Mouse (Mus musculus) layer of hippocampus, adult 18-20 months (tissue): ENCODE results near the gene Irgq. TPM values are rescaled to one million over a fixed set of nuclear protein-coding genes. Genes with fewer than 3 reads are reported as not detected.
"Not testable (repeated sequence)": the region's sequence is repeated elsewhere in the genome, so short reads cannot be mapped to it uniquely, and the experiment has no call there.

Experiments used
- DNase-seq, 2 experiments: peaks; one replicate each; pipeline ENCODE4 v3.0.0; 2022; ENCODE audit warnings: low spot score in 2 of 2
- long read RNA-seq: library from polyadenylated mRNA; stranded (forward); transcript quantifications from one replicate; pipeline ENCODE4 v2.0.0, GENCODE M21; 2021
- total RNA-seq, 2 experiments: library from RNA; stranded (reverse); gene quantifications; 2 replicates each; pipeline ENCODE4 v1.2.3; 2021

Gene Irgq
- 10 to 100 TPM; 62.1 to 63.3 TPM for total RNA-seq
- long read RNA-seq, full-length matches to known transcripts = 40 of 63 reads
- long read RNA-seq, partial matches to known transcripts = 22 of 63 reads
- long read RNA-seq, other reads (novel, unspliced or antisense) = 1 of 63 reads

- DNase-seq = peak; percentile 99
Observed at GRCm38 (mm10) chr7:24530062-24530931, at the start of gene Irgq. TSS of gene Irgq (plus strand) at chr7:24530689.

DNA sequence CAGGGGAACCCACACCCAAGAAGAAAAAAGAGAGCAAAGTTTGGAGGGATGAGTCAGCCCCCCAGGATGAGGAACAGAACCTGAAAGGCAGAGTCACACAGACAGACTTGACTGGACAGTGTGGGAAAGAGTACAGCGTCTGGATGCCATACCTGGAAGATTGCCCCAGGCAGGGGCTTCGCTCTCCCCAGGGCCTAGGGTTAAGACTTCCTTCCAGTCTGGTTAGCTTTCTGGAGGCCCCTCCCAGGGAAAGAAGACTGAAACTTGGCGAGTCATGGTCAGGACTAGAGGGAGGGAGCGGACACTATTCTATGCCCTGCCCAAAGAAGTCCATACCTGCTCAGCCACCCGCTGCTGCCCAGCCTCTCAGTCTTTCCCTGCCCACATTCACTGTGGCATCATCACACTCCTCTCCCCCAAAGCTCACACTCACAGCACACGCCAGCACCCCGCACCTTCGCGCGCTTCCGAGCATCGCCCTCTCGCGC lies 49.5 kb upstream of the Irgq start:
- DNase-seq = no peak

- DNase-seq = peak; percentile 84 to 85
Observed at GRCm38 (mm10) chr7:24481474-24482207, 48.8 kb upstream of the Irgq start, which contains the start of gene Cadm4. TSS of gene Cadm4 (plus strand) at chr7:24482023.

GRCm38 (mm10) chr7:24482208-24483020 lies 48.1 kb upstream of the Irgq start:
- no peak for DNase-seq

DNA sequence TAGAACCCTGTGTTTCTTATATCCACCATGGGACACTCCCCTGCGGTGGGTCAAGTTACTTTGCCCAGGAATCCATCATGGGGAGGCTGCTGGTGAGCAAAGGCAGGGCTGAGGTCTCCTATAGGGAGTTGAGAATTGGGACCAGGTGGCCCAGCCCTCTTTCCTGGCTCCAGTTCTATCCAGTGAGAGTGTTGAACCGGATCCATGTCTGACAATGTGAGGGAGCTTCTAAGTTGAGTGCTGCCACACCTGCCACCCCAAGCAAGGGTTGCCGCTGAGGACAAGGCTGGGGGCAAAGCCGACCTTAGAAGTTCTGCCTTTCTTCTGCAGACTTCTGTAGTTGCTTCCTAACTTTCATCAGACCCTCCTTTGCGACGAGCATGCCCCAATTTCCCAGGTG lies 47.2 kb upstream of the Irgq start:
- not testable (repeated sequence) for DNase-seq

- no peak for DNase-seq
Observed at GRCm38 (mm10) chr7:24485481-24485880, 45.0 kb upstream of the Irgq start.

GRCm38 (mm10) chr7:24486654-24487130 lies 43.8 kb upstream of the Irgq start:
- no peak for DNase-seq

GRCm38 (mm10) chr7:24487403-24487802 lies 43.1 kb upstream of the Irgq start:
- no peak for DNase-seq

DNA sequence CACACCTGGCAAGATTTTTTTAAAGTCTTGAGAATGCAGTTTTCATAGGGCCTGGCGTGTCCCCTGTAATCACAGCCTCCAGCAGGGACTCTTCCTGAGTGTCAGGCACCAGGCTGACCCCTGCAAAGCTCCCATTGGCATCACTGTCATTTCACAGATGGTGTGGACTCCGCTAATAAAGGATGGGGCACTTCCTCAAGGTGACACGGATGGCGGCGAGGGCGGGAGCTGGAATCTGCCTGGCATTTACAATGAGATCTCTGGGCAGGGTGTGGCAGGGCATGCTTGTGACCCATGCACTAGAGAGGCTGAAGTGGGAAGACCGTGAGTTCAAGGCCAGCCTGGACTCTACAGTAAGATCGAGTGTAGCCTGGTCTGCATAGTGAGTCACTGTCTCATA lies 42.2 kb upstream of the Irgq start:
- no peak for DNase-seq

GRCm38 (mm10) chr7:24499856-24500577 lies 30.5 kb upstream of the Irgq start:
- no peak for DNase-seq

- DNase-seq = no peak
Observed at GRCm38 (mm10) chr7:24500929-24501328, 29.6 kb upstream of the Irgq start.

GRCm38 (mm10) chr7:24501492-24501891 lies 29.0 kb upstream of the Irgq start:
- DNase-seq = no peak

- DNase-seq = no peak
Observed at GRCm38 (mm10) chr7:24504004-24504403, 26.5 kb upstream of the Irgq start.

GRCm38 (mm10) chr7:24504868-24505267 lies 25.6 kb upstream of the Irgq start:
- DNase-seq = no peak

DNA sequence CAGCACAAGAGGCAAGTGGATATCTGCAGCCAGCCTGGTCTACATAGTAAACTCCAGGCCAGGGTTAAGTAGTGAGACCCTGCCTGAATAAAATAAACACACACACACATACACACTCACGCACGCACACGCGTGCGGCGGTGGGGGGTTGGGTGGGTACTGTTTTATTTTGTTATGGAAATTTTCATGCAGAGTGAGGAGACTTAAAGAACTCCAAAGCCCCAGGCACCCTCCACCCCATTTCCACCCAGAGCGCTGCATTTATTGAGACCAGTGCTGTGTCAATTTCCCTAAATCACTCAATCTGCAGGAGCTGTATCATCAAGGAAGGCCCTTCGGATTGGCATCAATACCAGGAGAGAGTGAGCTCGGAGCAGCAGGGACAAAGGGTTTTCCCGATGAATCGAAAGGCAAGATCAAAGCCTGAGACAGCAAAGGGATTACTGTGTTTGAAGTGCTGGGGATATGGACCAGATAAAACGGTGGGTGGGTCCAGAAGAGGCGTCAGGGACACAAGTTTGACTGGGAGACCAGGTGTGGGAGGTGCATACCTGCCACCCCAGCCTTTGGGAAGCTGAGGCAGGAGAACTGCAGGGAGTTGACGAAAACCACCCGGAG lies 24.9 kb upstream of the Irgq start:
- no peak for DNase-seq

DNA sequence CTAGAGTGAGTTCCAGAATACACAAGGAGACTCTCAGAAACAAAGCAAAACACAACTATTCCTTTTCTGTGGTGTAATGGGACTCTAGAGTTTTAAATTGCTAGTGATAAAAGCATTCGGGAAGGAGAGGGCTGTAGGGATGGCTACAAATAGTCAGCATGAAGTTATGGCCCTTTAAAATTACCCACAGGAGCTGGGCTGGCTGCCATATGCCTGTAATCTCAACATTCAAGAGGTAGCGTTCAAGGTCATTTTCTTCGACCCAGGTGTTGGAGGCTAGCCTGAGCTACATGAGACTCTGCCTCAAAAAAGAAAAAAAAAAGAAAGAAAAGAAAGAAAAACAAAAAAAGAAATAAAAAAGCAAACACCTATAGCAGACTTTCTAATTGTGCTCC lies 24.4 kb upstream of the Irgq start:
- no peak for DNase-seq

DNA sequence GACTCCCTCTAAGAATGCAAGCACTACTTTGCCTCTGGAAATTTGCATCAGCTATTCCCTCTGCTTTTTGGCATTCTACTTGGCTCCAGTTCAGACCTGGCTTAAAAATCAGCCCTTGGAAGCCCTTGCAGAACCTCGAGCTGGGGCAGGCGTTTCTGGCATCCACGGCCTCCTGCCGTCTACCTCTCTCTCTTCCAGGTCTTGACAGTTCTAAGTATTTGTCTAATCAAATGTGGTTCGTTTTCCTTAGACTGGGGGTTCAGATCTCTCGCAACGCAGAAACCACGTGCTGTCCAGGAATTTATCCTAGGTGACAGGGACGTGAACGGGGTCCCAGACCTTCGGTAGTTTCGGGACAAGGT lies 24.0 kb upstream of the Irgq start:
- peak in 1 of 2 experiments; percentile 71 for DNase-seq

- DNase-seq = peak; percentile 81 to 84
Observed at GRCm38 (mm10) chr7:24506838-24507725, 23.4 kb upstream of the Irgq start, which contains the start of gene Zfp428. TSS of gene Zfp428 (plus strand) at chr7:24507006.

- no peak for DNase-seq
Observed at GRCm38 (mm10) chr7:24507726-24508114, 22.8 kb upstream of the Irgq start.
